Mouse (Mus musculus) heart, adult 11 months (tissue): ENCODE measurements at regions not wholly inside any gene's neighbourhood (a gene's known extent, or its start where the extent isn't known, plus 50 kb on each side); places are given as distances from the start of the nearest gene placed in this dataset.
A peak's percentile ranks its signal among the peaks of the same experiment; 100 is the strongest.
"Not testable (repeated sequence)": the region's sequence is repeated elsewhere in the genome, so short reads cannot be mapped to it uniquely, and the experiment has no call there.

Source experiments
- DNase-seq: peaks from one replicate; pipeline ENCODE4 v3.0.0; 2022

- peak; percentile 98 for DNase-seq
Measured at GRCm38 (mm10) chr5:118464931-118465801, 95.3 kb upstream of the Med13l start.

DNA sequence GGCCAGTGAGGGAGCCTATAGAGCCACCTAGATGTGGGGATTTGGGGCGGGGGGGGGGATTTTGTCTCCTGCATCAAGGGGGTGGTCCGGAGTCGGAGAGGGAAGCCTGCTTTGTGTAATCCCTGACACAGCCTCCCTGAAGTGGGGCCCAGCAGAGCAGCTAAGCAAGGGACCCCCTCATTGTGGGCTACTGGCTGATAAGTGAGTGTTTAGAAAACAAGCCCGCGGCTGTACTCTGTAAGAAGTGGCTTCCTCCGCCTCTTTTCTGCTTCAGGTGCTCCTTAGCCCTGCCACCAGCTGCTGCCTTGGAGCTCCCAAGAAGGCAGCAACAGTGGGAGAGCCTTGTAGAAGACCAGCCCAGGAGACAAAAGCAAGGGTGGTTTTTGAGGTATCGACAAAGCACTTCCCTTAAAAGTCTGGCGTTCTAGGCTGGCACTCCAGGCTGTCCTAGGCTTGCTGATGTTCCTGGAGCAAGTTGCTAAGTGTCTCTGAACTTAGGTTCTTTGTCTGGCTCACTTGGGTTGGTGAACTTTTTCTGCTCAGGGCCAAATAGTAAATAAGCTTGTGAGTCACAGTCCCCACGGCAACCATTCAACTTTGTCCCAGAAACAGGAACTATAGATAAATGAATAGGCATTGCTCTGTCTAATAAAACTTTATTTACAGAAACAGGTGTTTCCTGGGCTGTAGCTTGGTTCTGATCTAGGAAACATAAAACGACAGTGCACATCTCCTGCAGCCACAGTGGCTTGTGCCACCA lies 94.3 kb upstream of the Med13l start:
- no peak for DNase-seq

DNA sequence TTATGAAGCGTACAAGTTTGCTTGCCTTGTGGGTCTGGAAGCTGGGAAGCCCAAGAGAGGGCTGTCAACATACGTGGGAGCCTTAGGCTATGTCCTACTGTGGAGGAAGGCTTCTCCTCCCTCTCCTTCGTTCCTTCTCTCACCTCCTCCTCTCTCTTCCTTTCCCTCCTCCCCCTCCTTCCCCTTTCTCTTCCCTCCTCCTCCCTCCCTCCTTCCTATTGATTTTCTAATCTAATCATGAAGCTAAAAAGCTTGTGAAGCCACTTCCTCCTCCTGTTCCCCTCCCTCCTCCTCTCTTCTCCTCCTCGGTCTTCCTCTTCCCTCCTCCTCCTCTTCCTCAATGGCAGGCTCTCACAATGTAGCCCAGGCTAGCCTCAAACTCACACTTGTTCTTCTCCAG lies 91.7 kb upstream of the Med13l start:
- no peak for DNase-seq

DNA sequence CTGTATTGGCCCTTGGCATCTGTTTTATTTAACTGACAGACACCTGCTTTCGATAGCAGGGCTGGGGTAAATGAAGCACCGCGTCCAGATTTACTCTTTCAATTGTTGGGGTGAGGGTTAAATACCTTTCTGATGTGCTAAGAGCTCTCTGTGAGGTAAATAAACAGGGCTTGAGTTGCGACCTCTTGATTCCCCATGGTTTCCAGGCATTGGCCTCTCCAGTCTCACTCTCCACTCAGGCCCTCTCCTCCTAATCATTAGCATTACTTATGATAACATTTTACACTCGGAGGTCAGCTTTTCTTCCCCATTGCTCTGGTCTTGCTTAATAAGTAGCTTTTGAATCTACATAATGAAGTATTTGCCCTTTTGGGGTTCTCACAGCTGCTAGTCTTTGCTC lies 88.9 kb upstream of the Med13l start:
- no peak for DNase-seq

DNA sequence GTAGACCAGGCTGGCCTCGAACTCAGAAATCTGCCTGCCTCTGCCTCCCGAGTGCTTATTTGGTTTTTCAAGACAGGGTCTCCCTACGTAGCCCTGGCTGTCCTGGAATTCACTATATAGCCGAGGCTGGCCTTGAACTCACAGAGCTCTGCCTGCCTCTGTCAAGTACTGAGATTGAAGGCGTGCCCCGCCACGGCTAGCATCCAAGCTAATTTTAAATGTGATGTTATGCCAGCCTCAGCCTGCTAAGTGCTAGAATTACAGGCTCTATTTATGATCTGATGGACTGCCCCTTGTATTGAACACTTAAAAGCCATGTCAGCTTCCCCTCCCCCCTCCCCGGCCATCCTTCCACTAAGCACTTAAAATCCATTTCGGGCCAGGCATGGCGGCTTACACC lies 88.2 kb upstream of the Med13l start:
- no peak for DNase-seq

DNA sequence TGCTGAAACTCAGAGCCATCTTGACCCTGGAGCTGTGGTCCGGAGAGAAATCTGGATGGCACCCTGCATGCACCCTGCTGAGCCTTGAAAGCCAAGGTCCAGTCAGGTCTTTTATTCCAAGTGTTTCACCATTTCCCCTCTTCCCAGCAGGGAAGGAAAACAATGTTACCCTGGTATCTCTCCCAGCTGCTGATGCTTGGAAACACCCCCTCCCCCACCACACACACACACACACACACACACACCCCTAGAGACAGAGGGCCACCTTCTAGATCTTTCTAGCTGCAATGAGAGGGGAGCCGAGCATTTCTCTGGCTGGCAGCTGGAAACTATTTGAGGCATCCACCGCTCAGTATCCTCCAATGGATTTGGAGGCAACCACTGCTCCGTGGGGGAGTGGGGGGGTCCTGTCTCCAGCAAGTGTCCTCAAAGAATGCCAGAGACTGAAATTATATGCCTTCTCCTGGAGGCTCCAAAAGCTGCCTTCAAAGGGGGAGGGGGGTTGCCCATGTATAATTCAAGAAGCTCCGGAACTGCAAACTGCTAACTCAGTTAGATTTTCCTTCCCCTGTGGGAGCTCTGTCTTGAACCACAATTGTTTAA lies 87.2 kb upstream of the Med13l start:
- no peak for DNase-seq

DNA sequence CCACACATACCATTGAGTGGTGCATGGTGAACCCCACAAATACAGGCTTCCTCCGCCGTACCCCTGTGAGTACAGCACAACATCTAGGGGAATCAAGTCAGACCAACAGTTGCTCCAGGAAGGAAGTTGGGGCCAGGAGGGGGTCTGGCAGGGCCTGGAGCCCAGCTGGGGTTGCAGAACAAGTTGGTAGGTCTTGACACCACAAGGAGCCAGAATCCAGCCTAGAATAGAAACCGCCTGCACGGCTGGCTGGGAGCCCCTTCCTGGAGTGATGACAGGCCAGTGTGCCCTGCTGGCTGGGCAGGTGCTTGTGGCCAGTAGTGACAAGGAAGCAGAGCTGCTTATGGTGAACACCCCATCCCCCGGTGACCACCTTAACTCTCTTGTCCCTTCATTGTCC lies 83.9 kb upstream of the Med13l start:
- peak; percentile 95 for DNase-seq

GRCm38 (mm10) chr5:118477131-118478119 lies 83.1 kb upstream of the Med13l start:
- DNase-seq = peak; percentile 94

- peak; percentile 99 for DNase-seq
Measured at GRCm38 (mm10) chr5:118478120-118478768, 82.2 kb upstream of the Med13l start.

DNA sequence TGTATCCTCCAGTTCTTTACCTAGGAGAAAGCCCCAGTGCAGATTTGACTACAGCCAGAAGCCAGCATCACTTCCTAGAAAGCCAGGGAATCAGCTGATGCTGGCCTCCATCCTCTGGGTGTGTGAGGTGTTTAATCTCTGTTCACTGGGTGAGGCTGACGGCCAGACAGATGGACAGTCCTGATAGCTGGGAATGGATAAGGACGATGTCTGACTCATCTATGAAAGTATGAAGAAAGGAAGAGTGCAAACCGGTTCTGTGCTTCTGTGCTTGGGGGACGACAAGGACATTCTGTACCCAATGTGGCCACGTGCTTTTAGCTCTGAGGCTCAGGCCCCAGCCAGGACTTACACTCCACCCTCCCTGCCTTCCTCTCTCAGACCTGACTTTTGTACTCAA lies 80.5 kb upstream of the Med13l start:
- peak; percentile 92 for DNase-seq

GRCm38 (mm10) chr5:118480965-118481793 lies 79.3 kb upstream of the Med13l start:
- no peak for DNase-seq

- no peak for DNase-seq
Measured at GRCm38 (mm10) chr5:118481794-118482049, 78.8 kb upstream of the Med13l start.

DNA sequence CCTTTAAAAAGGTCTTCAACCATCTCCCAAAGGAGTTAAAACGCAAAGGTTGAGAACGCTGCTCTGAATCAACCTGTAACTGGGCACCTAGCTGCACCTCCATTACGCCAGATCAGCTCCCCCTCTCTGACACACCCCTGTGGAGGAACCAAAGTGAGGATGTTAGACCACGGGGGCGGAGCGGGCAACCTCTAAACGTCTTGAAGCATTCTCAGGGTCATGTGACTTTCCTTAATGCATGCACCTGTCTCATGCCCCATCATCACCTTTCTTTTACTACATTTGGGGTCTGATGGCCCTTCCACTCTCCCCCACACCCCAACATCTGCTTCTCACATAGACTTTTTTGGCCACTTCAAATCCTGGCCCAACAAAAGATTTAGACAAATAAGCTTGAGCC lies 77.9 kb upstream of the Med13l start:
- DNase-seq = no peak

DNA sequence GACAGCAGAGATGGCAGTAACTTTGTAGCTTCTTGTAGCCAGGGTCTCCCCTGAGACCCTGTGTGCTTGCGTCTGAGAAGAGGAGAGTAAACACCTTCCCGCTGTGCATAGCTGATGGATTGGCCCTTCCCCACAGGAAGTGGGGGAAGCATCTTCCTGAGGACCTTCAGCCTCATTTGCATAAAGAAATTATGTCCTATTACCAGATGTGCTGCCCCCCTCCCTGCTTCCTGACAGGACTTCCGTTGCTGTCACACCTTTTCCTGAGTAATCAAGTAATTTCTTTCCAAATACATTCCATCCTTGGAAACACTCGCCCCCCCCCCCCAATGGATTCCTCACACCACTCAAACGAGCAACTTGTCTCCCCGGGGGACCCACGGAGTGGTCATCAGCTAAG lies 77.5 kb upstream of the Med13l start:
- DNase-seq = peak; percentile 96

DNA sequence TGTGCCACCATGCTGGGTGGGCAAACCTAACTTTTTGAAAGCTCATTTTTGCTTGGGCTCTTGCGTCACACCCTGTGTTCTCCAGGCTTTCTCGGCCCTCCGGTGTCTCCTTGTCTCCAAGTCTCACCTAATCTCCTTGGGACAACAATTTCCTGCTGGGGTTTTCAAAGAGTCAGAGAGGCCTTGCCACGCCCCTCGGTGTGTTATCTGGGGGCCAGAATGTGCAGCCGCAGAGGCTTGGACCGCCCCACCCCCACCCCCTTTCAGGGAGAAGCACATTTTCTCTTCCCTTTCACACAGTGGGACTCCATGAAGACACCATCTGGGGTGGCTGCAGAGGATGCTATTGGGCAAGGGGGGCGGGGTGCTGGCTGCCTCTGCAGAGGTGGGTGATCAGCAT lies 76.9 kb upstream of the Med13l start:
- DNase-seq = peak; percentile 94

- no peak for DNase-seq
Measured at GRCm38 (mm10) chr5:118485191-118485590, 75.3 kb upstream of the Med13l start.

GRCm38 (mm10) chr5:118492522-118492921 lies 68.0 kb upstream of the Med13l start:
- not testable (repeated sequence) for DNase-seq

DNA sequence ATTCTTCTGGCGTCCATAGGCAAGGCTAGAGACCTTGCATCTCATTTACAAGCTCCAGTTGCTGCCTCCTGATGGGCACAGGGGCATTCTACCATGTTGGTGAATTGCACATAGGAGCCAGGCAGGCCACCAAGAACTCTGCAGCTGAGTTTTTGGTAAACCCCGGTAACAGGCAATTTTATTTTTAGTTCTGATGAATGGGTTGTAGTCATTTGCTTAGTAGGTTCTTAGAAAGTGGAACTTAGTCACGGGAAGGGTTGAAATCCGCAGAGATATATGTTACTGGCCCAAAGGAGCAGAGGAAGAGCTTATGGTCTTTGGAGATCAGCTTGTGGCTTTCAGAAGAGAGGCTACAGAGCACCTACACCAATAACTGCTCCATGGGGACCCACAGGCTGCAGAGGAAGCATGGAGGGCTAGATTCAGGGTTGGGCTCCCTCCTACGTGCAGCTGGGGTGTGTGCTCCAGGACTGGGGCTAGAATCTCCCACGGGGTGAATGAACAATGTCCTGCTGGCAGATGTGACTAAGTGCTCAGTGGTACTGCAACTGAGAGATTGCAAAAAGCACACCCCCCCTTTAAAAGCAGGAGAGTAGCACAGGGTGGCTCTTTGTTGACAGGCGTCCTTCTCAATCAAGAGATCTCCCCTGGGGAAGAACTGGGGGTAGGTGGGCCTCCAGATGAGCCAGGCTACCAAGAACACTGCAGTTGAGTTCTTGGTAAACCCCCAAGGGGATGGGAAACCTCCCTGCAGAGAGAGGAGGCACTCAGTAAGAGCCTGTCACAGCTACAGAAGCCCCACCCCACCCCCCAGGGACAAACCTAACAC lies 65.6 kb upstream of the Med13l start:
- DNase-seq = no peak

DNA sequence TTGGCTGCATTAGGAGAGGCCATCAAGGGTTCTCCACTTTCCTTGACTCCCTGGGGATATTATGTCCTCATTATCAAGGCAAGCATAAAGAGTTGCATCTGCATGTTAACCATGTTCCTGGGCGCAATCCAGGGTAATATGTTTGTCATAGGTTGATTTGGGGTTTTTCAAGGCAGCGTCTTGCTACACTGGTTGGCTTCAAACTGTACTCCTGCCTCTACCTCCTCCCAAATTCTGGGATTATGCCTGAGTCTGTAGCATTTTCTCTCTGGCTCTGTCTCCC lies 65.1 kb upstream of the Med13l start:
- no peak for DNase-seq

DNA sequence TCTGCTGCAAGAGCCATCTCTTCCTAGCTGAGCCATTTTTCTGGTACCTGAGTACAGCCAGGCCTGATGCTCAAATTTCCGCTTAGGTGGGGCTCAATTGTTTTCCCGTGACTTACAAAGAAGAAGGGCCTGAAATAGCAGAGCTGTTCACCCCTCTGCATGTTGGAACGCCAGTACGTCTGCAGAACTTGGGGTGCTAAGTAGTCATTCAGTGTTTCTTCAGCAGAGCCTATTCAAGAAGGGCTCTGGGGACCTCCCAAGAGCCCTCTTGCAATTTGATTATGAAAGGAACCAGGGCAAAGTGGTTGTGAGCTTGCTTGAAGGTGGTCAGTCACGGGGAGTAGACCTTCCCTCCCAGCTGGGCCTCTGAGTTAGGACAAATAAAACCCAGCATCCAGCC lies 58.9 kb upstream of the Med13l start:
- no peak for DNase-seq

DNA sequence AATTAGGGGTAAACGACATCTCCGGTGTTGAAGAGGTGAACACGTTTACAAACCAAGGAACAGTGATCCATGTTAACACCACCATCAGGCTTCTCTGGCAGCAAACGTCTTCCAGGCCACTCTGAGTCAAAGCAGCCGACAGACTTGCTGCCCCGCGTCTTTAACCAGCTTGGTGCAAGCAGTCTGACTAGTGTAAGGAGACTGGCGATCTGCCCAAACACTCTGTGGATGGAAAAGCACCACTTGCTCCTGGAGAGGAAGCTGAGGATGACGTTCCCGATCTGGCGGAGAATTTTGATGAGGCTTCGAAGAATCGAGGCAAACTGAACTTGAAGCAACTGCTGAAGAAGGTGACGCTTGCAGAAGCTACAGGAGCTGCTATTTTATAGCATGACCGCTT lies 57.5 kb upstream of the Med13l start:
- peak; percentile 93 for DNase-seq
